Mouse (Mus musculus): ENCODE measurements around the gene Sesn3.

Sesn3 gene

GRCm38 (mm10) chr9:14354852-14355251, 80.0 kb downstream of the Sesn3 start:
- no peak for DNase-seq (ENCODE audit: low spot score)

GRCm38 (mm10) chr9:14357033-14357432, 82.2 kb downstream of the Sesn3 start:
- DNase-seq (ENCODE audit: low spot score) = no peak

- no peak for DNase-seq (ENCODE audit: low spot score)
Observed at GRCm38 (mm10) chr9:14362068-14362768, 87.4 kb downstream of the Sesn3 start.

GRCm38 (mm10) chr9:14363540-14363939, 88.7 kb downstream of the Sesn3 start:
- peak; percentile 65 for DNase-seq (ENCODE audit: low spot score)

GRCm38 (mm10) chr9:14364719-14365118, 89.9 kb downstream of the Sesn3 start:
- no peak for DNase-seq (ENCODE audit: low spot score)

GRCm38 (mm10) chr9:14365481-14366125, 90.7 kb downstream of the Sesn3 start:
- DNase-seq (ENCODE audit: low spot score) = no peak

- DNase-seq (ENCODE audit: low spot score) = peak; percentile 45
Observed at GRCm38 (mm10) chr9:14367850-14368249, 93.0 kb downstream of the Sesn3 start.

- DNase-seq (ENCODE audit: low spot score) = peak; percentile 85
Observed at GRCm38 (mm10) chr9:14369271-14369670, 94.4 kb downstream of the Sesn3 start.

GRCm38 (mm10) chr9:14372440-14372839, 97.6 kb downstream of the Sesn3 start:
- no peak for DNase-seq (ENCODE audit: low spot score)

GRCm38 (mm10) chr9:14376149-14376548, 101.3 kb downstream of the Sesn3 start:
- no peak for DNase-seq (ENCODE audit: low spot score)

GRCm38 (mm10) chr9:14378151-14378550, 103.3 kb downstream of the Sesn3 start:
- no peak for DNase-seq (ENCODE audit: low spot score)

GRCm38 (mm10) chr9:14379769-14380385, 105.0 kb downstream of the Sesn3 start:
- DNase-seq (ENCODE audit: low spot score) = no peak

- DNase-seq (ENCODE audit: low spot score) = peak; percentile 74
Observed at GRCm38 (mm10) chr9:14380386-14381285, 105.8 kb downstream of the Sesn3 start.

- DNase-seq (ENCODE audit: low spot score) = peak; percentile 59
Observed at GRCm38 (mm10) chr9:14381353-14382055, 106.6 kb downstream of the Sesn3 start, which contains the start of gene Endod1. Endod1 (minus strand) TSS chr9:14381507.

- no peak for DNase-seq (ENCODE audit: low spot score)
Observed at GRCm38 (mm10) chr9:14382256-14382791, 107.5 kb downstream of the Sesn3 start.
